Mouse (Mus musculus): ENCODE measurements around the gene Zc3hav1l.

Gene Zc3hav1l

DNA sequence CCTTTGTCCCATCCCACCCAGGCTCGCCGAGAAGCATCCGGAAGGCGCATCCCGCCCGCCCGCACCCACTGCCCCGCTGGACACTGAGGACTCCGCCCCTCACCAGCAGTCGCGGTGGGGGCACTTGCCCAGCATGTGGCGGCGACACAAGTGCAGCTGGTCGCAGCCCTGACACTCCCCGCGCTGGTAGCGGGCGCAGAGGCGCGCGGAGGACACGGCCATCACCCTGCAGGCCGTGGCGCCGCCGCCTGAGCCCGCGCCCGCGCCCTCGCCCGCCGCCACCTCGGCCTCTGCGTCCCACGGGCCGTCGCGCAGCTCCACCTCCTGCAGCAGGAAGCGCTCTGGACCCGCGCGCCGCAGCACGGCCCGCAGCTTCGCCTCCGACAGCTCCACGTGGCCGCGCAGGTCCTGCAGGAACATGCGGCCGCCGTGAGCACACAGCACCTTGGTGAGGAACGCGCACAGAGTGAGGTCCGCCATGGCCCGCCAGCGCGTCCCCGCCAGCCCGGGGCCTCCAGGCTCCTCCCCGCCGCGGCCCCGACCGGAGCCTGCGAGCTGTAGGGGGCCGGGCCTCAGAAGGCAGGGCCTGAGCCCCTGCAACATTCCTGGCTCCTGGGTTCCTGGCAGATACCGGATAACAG lies at the start of gene Zc3hav1l:
TSS of gene Zc3hav1l (minus strand) at position 499 of the 641 bp plus-strand sequence.
- DNase-seq (ENCODE audit: low spot score in 2 of 2) = peak; percentile 37 to 47

- no peak for DNase-seq (ENCODE audit: low spot score in 2 of 2)
Observed at GRCm38 (mm10) chr6:38347875-38348274, 48.8 kb upstream of the Zc3hav1l start.

GRCm38 (mm10) chr6:38345796-38346195 lies 46.7 kb upstream of the Zc3hav1l start:
- DNase-seq (ENCODE audit: low spot score in 2 of 2) = no peak

DNA sequence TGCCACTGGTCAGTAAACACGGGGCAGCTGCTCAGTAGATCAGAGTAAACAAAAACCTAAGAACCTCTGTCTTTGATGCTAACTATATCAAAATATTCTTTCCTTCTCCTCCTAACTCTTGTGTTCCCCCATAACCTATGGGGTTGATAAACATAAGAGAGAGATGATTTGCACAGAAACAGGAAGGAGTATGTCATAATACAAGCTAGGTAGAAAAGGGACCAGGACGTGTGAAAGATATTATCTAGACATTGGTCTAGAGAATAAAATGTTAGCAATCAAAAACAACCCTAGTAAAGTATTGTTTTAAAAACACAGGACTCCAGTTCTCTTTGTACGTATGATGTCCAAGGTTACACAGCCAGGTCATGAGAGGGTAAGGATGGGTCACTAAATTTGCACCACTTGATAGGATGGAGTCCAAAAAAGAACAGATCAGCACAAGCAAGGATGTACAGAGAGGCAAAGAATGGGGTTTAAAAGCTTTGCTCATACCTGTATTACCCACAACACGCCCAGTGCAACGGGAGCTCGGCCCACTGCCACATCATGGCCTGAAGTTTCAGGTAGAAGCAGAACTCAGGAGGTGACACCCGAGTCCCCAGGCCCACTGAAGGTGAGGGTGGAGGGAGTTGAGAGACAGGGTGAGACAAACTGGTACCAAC lies 45.1 kb upstream of the Zc3hav1l start:
- DNase-seq (ENCODE audit: low spot score in 2 of 2) = no peak

- no peak for DNase-seq (ENCODE audit: low spot score in 2 of 2)
Observed at GRCm38 (mm10) chr6:38343581-38343980, 44.5 kb upstream of the Zc3hav1l start.

- no peak for DNase-seq (ENCODE audit: low spot score in 2 of 2)
Observed at GRCm38 (mm10) chr6:38342666-38342992, 43.6 kb upstream of the Zc3hav1l start.

DNA sequence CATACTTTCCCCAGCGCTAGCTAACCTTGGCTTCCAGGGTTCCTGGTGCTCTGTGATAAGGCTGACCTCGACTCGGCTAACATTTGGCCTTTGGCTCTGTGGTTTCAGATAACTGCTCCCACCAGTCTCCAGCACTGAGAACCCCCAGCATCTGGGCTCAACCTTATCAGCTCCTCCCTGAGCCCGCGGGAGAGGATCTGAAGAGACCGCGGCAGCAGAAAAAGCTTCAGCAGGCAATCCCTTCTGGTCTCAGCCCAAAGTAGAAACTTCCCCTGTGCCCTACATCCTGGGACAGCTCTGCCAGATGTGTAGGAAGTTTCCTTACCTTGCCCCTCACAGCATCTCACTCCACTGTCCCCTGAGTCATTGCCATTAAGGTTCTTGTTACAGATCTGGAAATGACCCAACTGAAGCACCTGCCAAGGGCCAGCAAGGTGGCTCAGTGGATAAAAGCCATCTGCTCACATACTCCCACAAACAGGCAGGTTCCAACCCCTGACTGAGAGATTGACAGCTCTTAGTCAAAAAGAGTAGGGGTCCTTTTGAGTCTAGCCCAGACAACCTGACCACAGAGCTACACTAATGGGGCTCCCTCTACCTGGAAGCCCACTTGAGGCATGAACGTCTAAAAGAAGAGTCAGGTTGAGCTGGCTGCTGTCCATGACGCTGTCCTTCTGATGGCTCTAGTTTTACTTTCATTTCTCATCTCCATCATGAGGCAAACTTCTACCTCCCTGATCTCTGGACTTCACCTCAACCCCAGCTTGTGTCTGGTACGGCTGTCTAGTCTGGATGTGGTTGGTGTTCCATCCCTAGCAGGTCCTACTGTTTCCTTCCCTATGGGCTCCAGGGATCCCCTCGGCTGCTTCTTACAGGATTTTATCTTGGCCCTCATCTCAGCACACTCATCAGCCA lies 42.9 kb upstream of the Zc3hav1l start:
- DNase-seq (ENCODE audit: low spot score in 2 of 2) = no peak

DNA sequence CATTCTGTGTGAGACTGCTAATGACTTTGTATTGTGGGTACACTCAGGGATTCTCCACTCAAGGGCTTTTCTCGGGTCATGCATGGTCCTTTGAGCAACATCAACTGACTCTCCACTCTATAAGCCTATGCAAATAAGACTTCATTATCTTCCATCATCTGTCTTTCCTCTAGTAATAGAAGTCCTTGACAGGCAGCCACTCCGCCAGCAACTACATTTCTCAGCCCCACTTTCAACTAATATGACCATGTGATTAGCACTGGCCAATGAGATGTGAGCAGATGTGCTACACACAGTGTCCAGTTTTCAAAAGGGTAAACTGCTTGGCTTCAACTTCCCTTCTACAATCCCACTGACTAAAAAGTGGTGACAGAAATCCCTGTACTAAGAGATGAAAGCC lies 40.0 kb upstream of the Zc3hav1l start:
- no peak for DNase-seq (ENCODE audit: low spot score in 2 of 2)

GRCm38 (mm10) chr6:38337951-38338350 lies 38.9 kb upstream of the Zc3hav1l start:
- DNase-seq (ENCODE audit: low spot score in 2 of 2) = no peak

GRCm38 (mm10) chr6:38337166-38337705 lies 38.2 kb upstream of the Zc3hav1l start:
- no peak for DNase-seq (ENCODE audit: low spot score in 2 of 2)

DNA sequence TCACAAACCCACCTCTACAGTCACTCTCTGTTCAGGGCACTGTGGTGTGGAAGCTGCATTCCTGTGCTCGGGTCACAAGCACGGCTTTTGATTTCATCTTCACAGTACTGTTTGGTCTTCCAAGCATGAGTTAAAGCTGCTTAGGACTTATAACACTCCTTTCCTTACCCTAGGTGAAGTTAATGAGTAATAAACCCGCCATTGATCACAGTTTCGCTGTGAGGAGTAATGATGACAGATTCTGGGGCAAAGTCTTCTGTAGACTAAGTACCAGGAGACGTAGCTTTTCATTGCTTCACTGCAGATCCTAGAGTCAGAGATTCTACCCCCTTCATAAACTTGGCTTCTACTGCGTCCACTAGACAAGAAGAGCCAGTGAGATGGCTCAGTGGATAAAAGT lies 36.2 kb upstream of the Zc3hav1l start:
- no peak for DNase-seq (ENCODE audit: low spot score in 2 of 2)

DNA sequence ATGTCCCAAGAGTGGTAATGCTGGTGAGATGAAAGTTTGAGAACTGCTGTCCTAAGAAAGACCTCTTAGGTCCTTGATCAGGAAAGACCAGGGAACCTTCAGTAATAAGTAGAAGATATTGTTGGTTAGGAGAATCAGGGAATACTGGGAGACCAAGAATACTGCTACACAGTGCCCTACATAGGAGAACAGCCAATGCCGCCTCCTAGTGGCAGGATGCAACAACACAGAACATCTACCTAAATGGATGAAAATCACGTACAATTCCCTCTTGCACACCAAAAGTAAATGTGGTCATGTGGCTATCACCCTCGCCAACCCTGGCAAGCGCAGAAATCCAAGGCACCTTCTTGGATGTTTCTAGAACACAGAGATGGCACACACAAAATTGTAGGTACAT lies 27.5 kb upstream of the Zc3hav1l start:
- DNase-seq (ENCODE audit: low spot score in 2 of 2) = peak; percentile 25 to 38

GRCm38 (mm10) chr6:38320621-38321020 lies 21.6 kb upstream of the Zc3hav1l start:
- no peak for DNase-seq (ENCODE audit: low spot score in 2 of 2)

- DNase-seq (ENCODE audit: low spot score in 2 of 2) = no peak
Observed at GRCm38 (mm10) chr6:38316050-38316449, 17.0 kb upstream of the Zc3hav1l start.

GRCm38 (mm10) chr6:38309741-38310140 lies 10.7 kb upstream of the Zc3hav1l start:
- DNase-seq (ENCODE audit: low spot score in 2 of 2) = no peak

GRCm38 (mm10) chr6:38304981-38305380 lies 5.9 kb upstream of the Zc3hav1l start:
- DNase-seq (ENCODE audit: low spot score in 2 of 2) = no peak

GRCm38 (mm10) chr6:38298246-38298635 lies 818 bp downstream of the Zc3hav1l start:
- no peak for DNase-seq (ENCODE audit: low spot score in 2 of 2)

DNA sequence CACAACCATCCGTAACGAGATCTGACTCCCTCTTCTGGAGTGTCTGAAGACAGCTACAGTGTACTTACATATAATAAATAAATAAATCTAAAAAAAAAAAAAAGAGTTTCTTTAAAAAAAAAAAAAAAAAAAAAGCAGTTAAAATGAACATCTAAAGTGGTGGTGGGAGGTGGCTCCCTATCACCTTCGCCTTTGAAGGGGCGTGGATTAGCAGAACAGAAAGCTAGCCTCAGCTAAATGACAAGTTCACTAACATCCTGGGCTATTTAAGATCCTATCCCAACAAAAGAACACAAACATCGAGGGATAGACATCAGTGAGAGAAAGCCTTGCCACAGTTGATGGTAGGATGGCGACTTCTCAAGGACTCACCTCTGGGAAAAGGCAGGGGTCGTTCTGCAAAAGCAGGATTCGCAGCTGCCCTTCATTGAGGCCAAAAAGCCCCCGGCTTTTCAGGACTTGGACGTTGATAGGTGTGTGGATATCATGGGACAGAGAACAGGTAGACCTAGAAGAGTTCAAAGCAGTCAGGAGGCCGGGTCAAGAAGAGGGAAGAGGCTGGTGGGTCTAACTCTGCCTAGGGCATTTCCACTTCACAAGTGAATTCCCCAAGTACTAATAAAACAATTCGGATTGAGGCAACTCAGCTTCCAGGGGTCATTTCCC lies 1.3 kb downstream of the Zc3hav1l start:
- DNase-seq (ENCODE audit: low spot score in 2 of 2) = no peak

DNA sequence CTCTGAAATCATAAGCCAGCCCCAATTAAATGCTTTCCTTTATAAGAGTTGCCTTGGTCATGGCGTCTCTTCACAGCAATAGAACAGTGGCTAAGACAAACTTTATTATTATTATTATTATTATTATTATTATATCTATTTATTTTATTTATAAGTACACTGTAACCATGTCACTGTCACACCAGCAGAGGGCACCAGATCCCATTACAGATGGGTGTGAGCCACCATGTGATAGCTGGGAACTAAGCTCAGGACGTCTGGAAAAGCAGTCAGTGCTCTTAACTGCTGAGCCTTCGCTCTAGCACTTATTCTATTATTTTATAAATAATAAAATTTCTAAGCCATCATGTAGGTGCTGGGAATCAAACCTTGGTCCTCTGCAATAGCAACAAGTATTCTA lies 5.4 kb downstream of the Zc3hav1l start:
- DNase-seq (ENCODE audit: low spot score in 2 of 2) = no peak

- no peak for DNase-seq (ENCODE audit: low spot score in 2 of 2)
Observed at GRCm38 (mm10) chr6:38292871-38293646, 6.0 kb downstream of the Zc3hav1l start.

DNA sequence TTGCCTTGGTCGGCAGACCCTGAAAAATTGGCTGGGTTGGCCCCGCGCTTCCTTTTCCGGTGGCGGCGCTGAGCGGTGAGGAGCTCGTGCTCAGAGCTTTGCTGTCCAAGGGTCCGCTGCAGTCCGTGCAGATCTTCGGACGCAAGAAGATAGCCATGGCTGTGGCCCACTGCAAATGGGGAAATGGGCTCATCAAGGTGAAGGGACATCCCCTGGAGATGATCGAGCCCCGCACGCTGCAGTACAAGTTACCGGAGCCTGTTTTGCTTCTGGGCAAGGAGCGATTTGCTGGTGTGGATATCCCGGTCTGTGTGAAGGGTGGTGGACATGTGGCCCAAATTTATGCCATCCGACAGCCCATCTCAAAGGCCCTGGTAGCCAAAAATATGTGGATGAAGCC lies 14.6 kb downstream of the Zc3hav1l start:
- DNase-seq (ENCODE audit: low spot score in 2 of 2) = no peak
